Mouse (Mus musculus): Measurements from ENCODE around the gene Sh3bp5. TPM values are rescaled to one million over a fixed set of nuclear protein-coding genes. Genes with fewer than 3 reads are reported as not detected.
"Not testable (repeated sequence)": the region's sequence is repeated elsewhere in the genome, so short reads cannot be mapped to it uniquely, and the experiment has no call there.

Sh3bp5 gene
- polyA plus RNA-seq, 1 experiment from 2014 or later: 33.9 TPM

DNA sequence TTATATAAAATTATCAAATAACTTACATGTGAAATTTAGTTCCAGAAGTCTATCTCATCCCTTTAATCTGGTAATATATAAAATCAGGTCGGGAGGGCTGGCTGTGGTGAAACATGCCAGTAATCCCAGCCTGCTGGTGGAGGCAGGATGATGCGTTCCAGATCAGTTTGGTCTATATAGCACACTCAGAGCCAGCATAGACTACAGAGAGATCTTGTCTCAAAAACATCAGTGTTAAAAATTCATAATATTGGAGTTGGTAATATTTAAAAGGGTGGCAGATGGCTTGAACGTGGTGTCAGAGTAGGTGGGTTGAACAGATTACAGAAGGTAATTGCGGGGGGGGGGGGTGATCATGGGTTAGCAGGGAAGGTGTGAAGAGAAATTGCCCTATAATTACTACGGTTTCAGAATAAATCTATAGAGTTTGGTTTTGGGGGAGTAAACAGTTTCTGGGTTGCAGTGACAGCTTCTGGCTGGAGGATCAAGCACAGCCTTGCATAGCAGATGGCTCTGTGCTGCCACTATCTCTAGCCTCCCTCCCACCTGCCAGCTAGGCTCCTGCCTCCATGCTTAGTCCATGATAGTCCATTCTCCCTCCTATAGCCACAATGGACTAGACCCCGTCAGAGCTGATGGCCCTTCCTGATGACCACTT is 20.3 kb upstream of the Sh3bp5 start:
- Histone ChIP-seq H3K4me1 (ENCODE audit: control insufficient read depth, insufficient read depth, low read length) (no peaks in the 10 kb centered on the region), H3K9ac (ENCODE audit: low read length) (no peak overlapping the region), H3K4me2 (ENCODE audit: low read length) (no peak overlapping the region), H3K4me3 (ENCODE audit: low read depth, low read length) (no peak overlapping the region), H3K9me3 (replicated peaks; ENCODE audit: control insufficient read depth, low read length) (no peaks in the 10 kb centered on the region), H3K27me3 (replicated peaks; ENCODE audit: control insufficient read depth, insufficient read depth, low read length) (no peaks in the 10 kb centered on the region), H3K36me3 (ENCODE audit: control insufficient read depth, insufficient read depth, low read length) (no peaks in the 10 kb centered on the region), H3K27ac (ENCODE audit: low read depth, low read length) (peak overlapping the region; percentile 33; the same call in 1 of the 2 replicates)
- 70% methylated on average over 6 of the region's 6 CpGs for WGBS
- peak; percentile 55 for DNase-seq (ENCODE audit: low spot score)
- ATAC-seq: peak; percentile 81

DNA sequence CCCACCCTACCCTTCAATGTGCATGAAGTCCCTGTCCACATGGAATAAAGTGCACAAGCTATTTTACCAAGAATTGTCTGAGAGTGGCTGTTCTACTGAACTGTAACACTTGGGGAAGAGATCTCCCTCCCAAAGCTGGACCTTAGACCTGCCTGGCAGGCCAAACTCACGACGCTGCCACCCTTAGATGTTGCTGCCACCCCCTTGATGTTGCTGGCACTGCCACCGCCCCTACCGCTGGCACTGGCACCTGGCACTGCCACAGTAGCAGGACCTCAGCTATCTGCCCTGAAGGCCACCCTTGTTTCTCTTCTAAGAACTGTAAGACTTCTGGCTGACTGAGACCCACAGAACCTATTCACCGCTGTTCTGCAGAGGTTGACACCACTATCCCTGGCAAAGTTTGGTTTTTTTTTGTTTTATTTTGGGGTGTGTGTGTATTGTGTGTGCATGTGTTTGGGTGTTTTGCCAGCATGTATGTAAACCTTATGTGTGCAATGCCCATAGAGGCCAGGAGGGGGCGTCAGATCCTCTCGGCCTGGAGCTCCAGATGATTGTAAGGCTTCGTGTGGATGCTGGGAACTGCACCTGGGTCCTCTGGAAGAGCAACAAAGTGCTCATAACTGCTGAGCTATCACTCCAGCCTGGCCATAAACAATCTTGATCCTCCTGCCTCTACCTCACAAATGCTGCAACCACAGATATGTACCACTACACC is 19.1 kb upstream of the Sh3bp5 start:
- H3K4me3 ChIP-seq (ENCODE audit: low read depth, low read length): no peak overlapping the region
- no peak overlapping the region for H3K9ac ChIP-seq (ENCODE audit: low read length)
- H3K27me3 ChIP-seq (replicated peaks; ENCODE audit: control insufficient read depth, insufficient read depth, low read length): no peaks in the 10 kb centered on the region
- DNase-seq (ENCODE audit: low spot score): no peak
- no peak overlapping the region for H3K27ac ChIP-seq (ENCODE audit: low read depth, low read length)
- no peak overlapping the region for H3K4me2 ChIP-seq (ENCODE audit: low read length)
- no peak for ATAC-seq
- 87% methylated on average over 8 of the region's 8 CpGs for WGBS
- H3K36me3 ChIP-seq (ENCODE audit: control insufficient read depth, insufficient read depth, low read length): no peaks in the 10 kb centered on the region
- no peaks in the 10 kb centered on the region for H3K9me3 ChIP-seq (replicated peaks; ENCODE audit: control insufficient read depth, low read length)
- H3K4me1 ChIP-seq (ENCODE audit: control insufficient read depth, insufficient read depth, low read length): no peaks in the 10 kb centered on the region

DNA sequence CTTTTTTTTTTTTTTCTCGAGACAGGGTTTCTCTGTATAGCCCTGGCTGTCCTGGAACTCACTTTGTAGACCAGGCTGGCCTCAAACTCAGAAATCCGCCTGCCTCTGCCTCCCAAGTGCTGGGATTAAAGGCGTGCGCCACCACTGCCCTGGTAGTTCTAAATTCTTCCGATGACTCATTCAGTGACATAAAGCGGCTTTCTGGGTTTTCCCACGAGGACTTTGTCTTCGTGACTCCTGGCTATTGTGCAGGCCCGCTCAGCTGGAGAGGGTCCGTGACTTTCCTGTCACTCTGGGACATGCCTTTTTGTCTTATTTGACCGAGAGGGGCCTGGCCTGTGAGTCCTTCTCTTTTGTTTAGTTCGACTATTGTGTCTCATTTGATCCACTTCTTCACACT is 18.1 kb upstream of the Sh3bp5 start:
- not testable (repeated sequence) for DNase-seq (ENCODE audit: low spot score); H3K4me3 ChIP-seq (ENCODE audit: low read depth, low read length); H3K27me3 ChIP-seq (replicated peaks; ENCODE audit: control insufficient read depth, insufficient read depth, low read length); H3K9ac ChIP-seq (ENCODE audit: low read length); H3K4me1 ChIP-seq (ENCODE audit: control insufficient read depth, insufficient read depth, low read length); ATAC-seq; H3K9me3 ChIP-seq (replicated peaks; ENCODE audit: control insufficient read depth, low read length); H3K27ac ChIP-seq (ENCODE audit: low read depth, low read length); H3K4me2 ChIP-seq (ENCODE audit: low read length); H3K36me3 ChIP-seq (ENCODE audit: control insufficient read depth, insufficient read depth, low read length)
- WGBS: 70% methylated on average over 11 of the region's 12 CpGs

DNA sequence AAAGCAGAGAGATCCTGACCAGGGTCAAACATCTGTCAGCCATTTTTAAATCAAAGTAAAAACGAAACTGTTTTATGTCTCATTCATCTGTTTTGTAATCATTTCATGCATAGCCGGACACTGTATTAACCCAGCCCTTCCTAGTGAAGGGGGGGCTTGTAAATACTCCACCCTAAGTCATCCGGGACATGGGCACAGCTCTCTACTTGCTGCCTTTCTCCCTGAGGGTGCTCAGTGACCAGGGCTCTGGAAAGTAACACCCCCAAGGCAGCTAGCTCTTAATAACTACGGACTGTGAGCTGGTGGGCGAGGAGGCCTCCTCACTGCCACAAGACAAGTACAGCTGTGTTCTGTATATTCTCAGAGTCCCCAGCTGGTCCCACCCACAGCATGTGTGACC is 13.1 kb upstream of the Sh3bp5 start:
- no peaks in the 10 kb centered on the region for H3K36me3 ChIP-seq (ENCODE audit: control insufficient read depth, insufficient read depth, low read length)
- no peaks in the 10 kb centered on the region for H3K4me1 ChIP-seq (ENCODE audit: control insufficient read depth, insufficient read depth, low read length)
- H3K9ac ChIP-seq (ENCODE audit: low read length): no peak overlapping the region
- no peak overlapping the region for H3K27ac ChIP-seq (ENCODE audit: low read depth, low read length)
- H3K9me3 ChIP-seq (replicated peaks; ENCODE audit: control insufficient read depth, low read length): no peaks in the 10 kb centered on the region
- DNase-seq (ENCODE audit: low spot score): no peak
- no peak for ATAC-seq
- no peak overlapping the region for H3K4me3 ChIP-seq (ENCODE audit: low read depth, low read length)
- H3K27me3 ChIP-seq (replicated peaks; ENCODE audit: control insufficient read depth, insufficient read depth, low read length): no peaks in the 10 kb centered on the region
- 76% methylated on average over 5 of the region's 5 CpGs for WGBS
- H3K4me2 ChIP-seq (ENCODE audit: low read length): no peak overlapping the region

DNA sequence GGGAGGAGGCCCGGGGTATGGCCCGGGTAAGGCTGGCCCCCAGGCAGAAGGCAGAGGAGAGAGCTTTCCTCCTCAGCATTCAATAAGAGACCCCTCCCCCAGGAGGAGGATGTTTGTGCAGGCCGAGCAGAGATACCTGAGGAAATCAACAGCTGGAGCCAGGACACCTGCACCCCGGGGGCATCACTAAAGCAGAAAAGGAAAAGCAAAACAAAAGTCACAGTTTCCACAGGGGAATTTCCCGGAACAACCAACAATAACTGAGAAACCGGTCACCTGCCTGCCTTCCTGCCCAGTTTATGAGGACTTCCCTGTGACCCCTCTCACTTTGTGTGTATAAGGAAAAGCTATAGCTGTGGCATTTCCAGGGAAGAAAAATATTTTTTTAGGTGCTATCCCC is 7.7 kb upstream of the Sh3bp5 start:
- Histone ChIP-seq H3K9ac (ENCODE audit: low read length) (no peak overlapping the region), H3K4me1 (ENCODE audit: control insufficient read depth, insufficient read depth, low read length) (no peaks in the 10 kb centered on the region), H3K4me3 (ENCODE audit: low read depth, low read length) (no peak overlapping the region), H3K27me3 (replicated peaks; ENCODE audit: control insufficient read depth, insufficient read depth, low read length) (no peaks in the 10 kb centered on the region), H3K4me2 (ENCODE audit: low read length) (no peak overlapping the region), H3K9me3 (replicated peaks; ENCODE audit: control insufficient read depth, low read length) (no peaks in the 10 kb centered on the region), H3K27ac (ENCODE audit: low read depth, low read length) (no peak overlapping the region), H3K36me3 (ENCODE audit: control insufficient read depth, insufficient read depth, low read length) (no peaks in the 10 kb centered on the region)
- ATAC-seq (no peak), DNase-seq (ENCODE audit: low spot score) (no peak)
- whole genome bisulfite sequencing: 76% methylated on average over 6 of the region's 6 CpGs

DNA sequence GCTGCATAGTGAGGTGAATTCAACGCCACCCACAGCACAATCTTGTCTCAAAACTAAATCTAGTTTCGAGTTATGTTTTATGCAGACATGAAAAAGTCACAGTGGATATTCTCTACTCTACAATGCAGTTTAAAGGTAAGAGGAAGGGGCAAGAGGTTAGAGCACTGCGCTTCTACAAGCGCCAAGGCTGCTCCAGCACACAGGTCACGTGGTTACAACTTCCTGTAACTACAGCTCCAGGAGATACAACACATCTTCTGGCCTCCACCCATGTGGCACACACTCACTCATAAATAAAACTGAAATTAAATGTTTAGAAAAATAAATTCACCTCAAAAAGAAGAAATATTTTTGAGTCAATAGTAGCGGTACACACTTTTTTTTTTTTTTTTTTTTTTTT is 4.8 kb upstream of the Sh3bp5 start:
- no peaks in the 10 kb centered on the region for H3K4me1 ChIP-seq (ENCODE audit: control insufficient read depth, insufficient read depth, low read length)
- 81% methylated on average over 6 of the region's 6 CpGs for WGBS
- DNase-seq (ENCODE audit: low spot score) (no peak), ATAC-seq (no peak)
- H3K4me2 ChIP-seq (ENCODE audit: low read length): no peak overlapping the region
- no peak overlapping the region for H3K9ac ChIP-seq (ENCODE audit: low read length)
- H3K4me3 ChIP-seq (ENCODE audit: low read depth, low read length): no peak overlapping the region
- no peaks in the 10 kb centered on the region for H3K36me3 ChIP-seq (ENCODE audit: control insufficient read depth, insufficient read depth, low read length)
- H3K27me3 ChIP-seq (replicated peaks; ENCODE audit: control insufficient read depth, insufficient read depth, low read length): no peaks in the 10 kb centered on the region
- H3K27ac ChIP-seq (ENCODE audit: low read depth, low read length): no peak overlapping the region
- no peaks in the 10 kb centered on the region for H3K9me3 ChIP-seq (replicated peaks; ENCODE audit: control insufficient read depth, low read length)

DNA sequence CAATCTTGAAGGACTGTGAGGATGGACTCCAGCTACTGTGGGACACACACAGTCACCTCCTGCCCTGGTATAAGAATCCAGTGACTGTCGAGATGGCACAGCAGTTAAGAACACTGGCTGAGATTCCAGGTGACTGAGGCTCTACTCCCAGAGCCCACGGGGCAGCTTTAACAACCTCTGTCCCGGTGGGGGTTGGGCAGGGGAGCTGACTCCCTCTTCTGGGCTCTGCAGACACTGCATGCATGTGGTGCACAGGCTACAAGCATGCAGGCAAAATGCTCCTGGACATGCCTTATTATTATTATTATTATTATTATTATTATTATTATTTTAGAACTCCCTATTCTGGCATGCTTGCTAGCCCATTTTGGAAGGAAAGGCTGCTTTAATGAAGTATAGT is 4.4 kb upstream of the Sh3bp5 start:
- Histone ChIP-seq H3K4me2 (ENCODE audit: low read length) (no peak overlapping the region), H3K4me1 (ENCODE audit: control insufficient read depth, insufficient read depth, low read length) (no peaks in the 10 kb centered on the region), H3K36me3 (ENCODE audit: control insufficient read depth, insufficient read depth, low read length) (no peaks in the 10 kb centered on the region), H3K4me3 (ENCODE audit: low read depth, low read length) (no peak overlapping the region), H3K9me3 (replicated peaks; ENCODE audit: control insufficient read depth, low read length) (no peaks in the 10 kb centered on the region), H3K9ac (ENCODE audit: low read length) (no peak overlapping the region), H3K27me3 (replicated peaks; ENCODE audit: control insufficient read depth, insufficient read depth, low read length) (no peaks in the 10 kb centered on the region), H3K27ac (ENCODE audit: low read depth, low read length) (no peak overlapping the region)
- no peak for DNase-seq (ENCODE audit: low spot score)
- ATAC-seq: no peak
- WGBS: 47% methylated on average over 3 of the region's 3 CpGs

DNA sequence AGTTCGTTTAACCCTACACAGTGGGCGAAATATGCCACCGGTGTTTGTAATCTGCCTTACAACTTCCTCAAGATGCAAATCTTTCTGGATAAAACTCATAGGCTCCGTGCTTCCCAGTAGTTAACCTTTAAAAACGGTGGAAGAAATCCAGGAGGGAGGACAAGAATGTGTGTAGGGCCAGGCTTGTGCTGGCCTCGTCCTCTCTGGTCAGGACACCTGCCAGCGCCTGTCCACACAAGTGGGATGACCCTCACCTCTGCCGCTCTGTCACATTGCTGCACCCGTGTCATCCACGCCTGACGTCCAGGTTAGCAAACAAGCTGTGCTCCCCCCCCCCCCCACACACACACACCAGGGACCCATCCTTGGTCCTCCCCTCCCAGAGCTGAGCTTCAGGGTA is 3.4 kb upstream of the Sh3bp5 start:
- Histone ChIP-seq H3K4me3 (ENCODE audit: low read depth, low read length) (no peak overlapping the region), H3K27ac (ENCODE audit: low read depth, low read length) (no peak overlapping the region), H3K4me1 (ENCODE audit: control insufficient read depth, insufficient read depth, low read length) (peaks cover 3% of the 10 kb centered on the region; the same call in 1 of the 2 replicates), H3K4me2 (ENCODE audit: low read length) (no peak overlapping the region), H3K36me3 (ENCODE audit: control insufficient read depth, insufficient read depth, low read length) (no peaks in the 10 kb centered on the region), H3K9ac (ENCODE audit: low read length) (no peak overlapping the region), H3K9me3 (replicated peaks; ENCODE audit: control insufficient read depth, low read length) (no peaks in the 10 kb centered on the region), H3K27me3 (replicated peaks; ENCODE audit: control insufficient read depth, insufficient read depth, low read length) (no peaks in the 10 kb centered on the region)
- no peak for ATAC-seq
- 83% methylated on average over 11 of the region's 11 CpGs for WGBS
- no peak for DNase-seq (ENCODE audit: low spot score)

DNA sequence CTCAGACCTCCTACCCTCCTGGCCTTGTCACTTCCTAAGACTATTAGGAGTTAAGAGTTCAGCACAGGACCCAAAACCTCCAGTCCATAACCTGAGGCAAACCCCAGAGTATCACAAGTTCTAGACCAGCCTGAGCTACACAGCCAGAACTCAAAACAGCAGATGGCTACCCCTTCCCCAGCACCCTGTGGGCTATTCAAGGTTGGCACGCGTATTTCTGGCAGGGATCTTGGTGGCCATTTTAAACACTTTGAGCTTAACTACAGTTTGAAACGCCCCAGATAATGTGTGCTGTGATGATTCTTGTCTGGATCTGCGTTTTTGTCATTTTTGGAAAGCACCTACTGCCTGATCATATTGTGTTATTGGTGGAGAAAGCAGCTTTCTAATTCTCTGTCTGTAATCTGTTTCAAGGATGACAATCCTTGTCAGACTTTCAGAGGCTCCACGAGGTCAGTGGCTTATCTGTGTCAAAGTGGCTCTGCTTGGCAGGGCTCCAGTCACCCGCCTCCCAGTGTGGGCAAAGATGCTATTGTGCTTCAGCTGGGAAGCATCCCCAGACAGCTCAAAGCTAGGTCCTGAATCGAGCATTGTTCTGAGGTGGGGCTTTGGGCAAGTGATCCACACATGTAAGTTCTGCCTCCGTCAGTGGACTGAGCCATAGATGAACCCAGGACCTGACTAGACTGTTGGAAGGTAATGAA is 2.1 kb upstream of the Sh3bp5 start:
- WGBS: 68% methylated on average over 8 of the region's 8 CpGs
- no peak for ATAC-seq
- H3K27ac ChIP-seq (ENCODE audit: low read depth, low read length): no peak overlapping the region

More for the DNA sequence above, 2.1 kb upstream of the Sh3bp5 start:
- H3K36me3 ChIP-seq (ENCODE audit: control insufficient read depth, insufficient read depth, low read length): 0 out of 2 replicates have a peak, but pooled peaks cover under 1% of the 10 kb centered on the region
- no peaks in the 10 kb centered on the region for H3K27me3 ChIP-seq (replicated peaks; ENCODE audit: control insufficient read depth, insufficient read depth, low read length)
- no peaks in the 10 kb centered on the region for H3K9me3 ChIP-seq (replicated peaks; ENCODE audit: control insufficient read depth, low read length)
- H3K4me2 ChIP-seq (ENCODE audit: low read length): no peak overlapping the region
- peaks cover 8% of the 10 kb centered on the region; the same call in 1 of the 2 replicates for H3K4me1 ChIP-seq (ENCODE audit: control insufficient read depth, insufficient read depth, low read length)
- no peak for DNase-seq (ENCODE audit: low spot score)
- no peak overlapping the region for H3K9ac ChIP-seq (ENCODE audit: low read length)
- no peak overlapping the region for H3K4me3 ChIP-seq (ENCODE audit: low read depth, low read length)
